Mouse (Mus musculus) CH12.LX (cell line): ENCODE measurements around the gene Cacna2d2.

Experiments
- CHD2 ChIP-seq: IDR thresholded peaks from 2 replicates; pipeline ENCODE4 v1.6.1; 2011; ENCODE audit warnings: low read length, improper control_type of control experiment
- CTCF ChIP-seq, 2 experiments: IDR thresholded peaks in 1 of 2; conservative IDR thresholded peaks in 1 of 2; 2 replicates each; pipeline ENCODE4 v1.5.1; 2011 to 2012; ENCODE audit warnings: low read depth in 2 of 2, low read length in 2 of 2, improper control_type of control experiment in 1 of 2, inconsistent platforms in 1 of 2, mild to moderate bottlenecking in 1 of 2, moderate library complexity in 1 of 2
- EP300 ChIP-seq: IDR thresholded peaks from 2 replicates; pipeline ENCODE4 v1.6.1; 2011; ENCODE audit warnings: low read length, improper control_type of control experiment
- ETS1 ChIP-seq: conservative IDR thresholded peaks from 2 replicates; pipeline ENCODE4 v1.6.1; 2012; ENCODE audit warnings: low read depth, mild to moderate bottlenecking, inconsistent platforms, low read length, improper control_type of control experiment, moderate library complexity
- HCFC1 ChIP-seq: IDR thresholded peaks from 2 replicates; pipeline ENCODE4 v1.6.1; 2012; ENCODE audit warnings: low read depth, mild to moderate bottlenecking, inconsistent platforms, low read length, improper control_type of control experiment
- JUN ChIP-seq: IDR thresholded peaks from 2 replicates; pipeline ENCODE4 v1.6.1; 2011; ENCODE audit warnings: low read depth, mild to moderate bottlenecking, low read length, improper control_type of control experiment, moderate library complexity; ENCODE audit not compliant: insufficient read depth
- JUND ChIP-seq: conservative IDR thresholded peaks from 2 replicates; pipeline ENCODE4 v1.6.1; 2011; ENCODE audit warnings: low read depth, low read length, improper control_type of control experiment
- MAX ChIP-seq: IDR thresholded peaks from 2 replicates; pipeline ENCODE4 v1.6.1; 2011; ENCODE audit warnings: low read length, improper control_type of control experiment
- MAZ ChIP-seq: IDR thresholded peaks from 2 replicates; pipeline ENCODE4 v1.6.1; 2012; ENCODE audit warnings: low read depth, mild to moderate bottlenecking, inconsistent platforms, low read length, improper control_type of control experiment, moderate library complexity
- POLR2A ChIP-seq: IDR thresholded peaks from 2 replicates; pipeline ENCODE4 v1.6.1; 2011; ENCODE audit warnings: low read depth, mild to moderate bottlenecking, improper control_type of control experiment, low read length
- POLR2AphosphoS2 ChIP-seq: IDR thresholded peaks from 2 replicates; pipeline ENCODE4 v1.6.1; 2011; ENCODE audit warnings: low read depth, low read length, improper control_type of control experiment
- TBP ChIP-seq: conservative IDR thresholded peaks from 2 replicates; pipeline ENCODE4 v1.6.1; 2011; ENCODE audit warnings: low read depth, low read length, improper control_type of control experiment
- USF2 ChIP-seq: conservative IDR thresholded peaks from 2 replicates; pipeline ENCODE4 v1.6.1; 2011; ENCODE audit warnings: low read depth, low read length, improper control_type of control experiment

DNA sequence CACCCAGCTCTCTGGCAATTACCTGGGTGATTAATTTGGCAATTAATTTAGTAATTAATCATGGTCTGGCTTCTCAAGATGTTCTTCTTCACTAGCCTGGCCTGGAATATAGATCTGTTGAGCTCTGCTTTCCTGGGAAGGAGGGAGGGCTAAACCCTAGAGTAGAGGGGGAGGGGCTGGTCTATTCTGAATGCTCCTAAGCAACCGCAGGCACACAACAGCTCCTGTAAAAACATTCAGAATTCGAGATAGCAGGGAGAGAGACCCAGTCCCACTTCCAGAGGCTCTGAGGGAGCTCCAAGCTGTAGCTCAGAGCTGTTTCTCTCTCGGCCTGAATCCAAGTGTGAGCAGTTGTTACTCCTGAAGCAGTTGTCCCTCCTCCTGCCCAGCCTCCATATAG, 38.4 kb upstream of the Cacna2d2 start:
- TF ChIP-seq CHD2 (no peak), POLR2A (no peak), CTCF (conservative IDR thresholded peaks at IDR 0.05 in 1 of 2, IDR thresholded peaks at IDR 0.05 in 1 of 2; ENCODE audit: low read depth in 2 of 2, low read length in 2 of 2) (no peak), EP300 (no peak), USF2 (no peak), POLR2AphosphoS2 (no peak), MAX (no peak), JUND (no peak), TBP (no peak), ETS1 (no peak), JUN (no peak), HCFC1 (no peak), MAZ (no peak)
